Mouse (Mus musculus): ENCODE results near the gene Dtl. TPM values are rescaled to one million over a fixed set of nuclear protein-coding genes. Genes with fewer than 3 reads are reported as not detected.

The Dtl gene
- total and polyA plus RNA-seq, 2 experiments from 2014 or later: 6.6 to 7.5 TPM

- no peak for TF ChIP-seq CTCF (IDR thresholded peaks at IDR 0.05; ENCODE audit: low read depth)
- Histone ChIP-seq H3K27ac (no peak overlapping the region), H3K36me3 (ENCODE audit: insufficient read depth, low read length) (no peaks in the 10 kb centered on the region), H3K4me2 (ENCODE audit: low read depth, low read length) (no peak overlapping the region), H3K9ac (replicated peaks; ENCODE audit: low read length) (no peak overlapping the region), H3K9me3 (ENCODE audit: low read length) (no peaks in the 10 kb centered on the region), H3K4me1 (ENCODE audit: insufficient read depth, low read length) (no peaks in the 10 kb centered on the region), H3K4me3 (ENCODE audit: low read length) (no peak overlapping the region), H3K27me3 (ENCODE audit: insufficient read depth, low read length) (no peaks in the 10 kb centered on the region)
- ATAC-seq: no peak
- 92% methylated on average over 2 of the region's 2 CpGs for WGBS
- DNase-seq (ENCODE audit: low spot score): no peak
These were observed 5.7 kb downstream of the Dtl start for GRCm38 (mm10) chr1:191569625-191570024.

- TF ChIP-seq CTCF (IDR thresholded peaks at IDR 0.05; ENCODE audit: low read depth): peak; percentile 51
- ATAC-seq (no peak), DNase-seq (ENCODE audit: low spot score) (no peak)
- no peak overlapping the region for H3K27ac ChIP-seq
- WGBS: 93% methylated on average over 1 of the region's 1 CpGs
- no peaks in the 10 kb centered on the region for H3K4me1 ChIP-seq (ENCODE audit: insufficient read depth, low read length)
- H3K27me3 ChIP-seq (ENCODE audit: insufficient read depth, low read length): no peaks in the 10 kb centered on the region
- H3K4me3 ChIP-seq (ENCODE audit: low read length): no peak overlapping the region
- no peak overlapping the region for H3K9ac ChIP-seq (replicated peaks; ENCODE audit: low read length)
- no peak overlapping the region for H3K4me2 ChIP-seq (ENCODE audit: low read depth, low read length)
- H3K36me3 ChIP-seq (ENCODE audit: insufficient read depth, low read length): no peaks in the 10 kb centered on the region
- no peaks in the 10 kb centered on the region for H3K9me3 ChIP-seq (ENCODE audit: low read length)
These were observed 7.5 kb downstream of the Dtl start for GRCm38 (mm10) chr1:191567859-191568258.

- DNase-seq (ENCODE audit: low spot score): peak; percentile 70
- ATAC-seq: no peak
- no peak overlapping the region for H3K27ac ChIP-seq
These were observed 12.4 kb downstream of the Dtl start for GRCm38 (mm10) chr1:191562823-191563365.

GRCm38 (mm10) chr1:191559779-191560178, 15.6 kb downstream of the Dtl start:
- WGBS: 86% methylated on average over 5 of the region's 5 CpGs
- Histone ChIP-seq H3K4me2 (ENCODE audit: low read depth, low read length) (no peak overlapping the region), H3K9me3 (ENCODE audit: low read length) (no peaks in the 10 kb centered on the region), H3K9ac (replicated peaks; ENCODE audit: low read length) (no peak overlapping the region), H3K27ac (no peak overlapping the region), H3K27me3 (ENCODE audit: insufficient read depth, low read length) (no peaks in the 10 kb centered on the region), H3K4me3 (ENCODE audit: low read length) (no peak overlapping the region), H3K36me3 (ENCODE audit: insufficient read depth, low read length) (no peaks in the 10 kb centered on the region), H3K4me1 (ENCODE audit: insufficient read depth, low read length) (no peaks in the 10 kb centered on the region)
- DNase-seq (ENCODE audit: low spot score) (no peak), ATAC-seq (no peak)
- no peak for TF ChIP-seq CTCF (IDR thresholded peaks at IDR 0.05; ENCODE audit: low read depth)

More at GRCm38 (mm10) chr1:191562823-191563365, 12.4 kb downstream of the Dtl start:
- Histone ChIP-seq H3K4me1 (ENCODE audit: insufficient read depth, low read length) (no peaks in the 10 kb centered on the region), H3K9me3 (ENCODE audit: low read length) (no peaks in the 10 kb centered on the region), H3K36me3 (ENCODE audit: insufficient read depth, low read length) (no peaks in the 10 kb centered on the region), H3K4me3 (ENCODE audit: low read length) (no peak overlapping the region), H3K4me2 (ENCODE audit: low read depth, low read length) (no peak overlapping the region), H3K9ac (replicated peaks; ENCODE audit: low read length) (no peak overlapping the region), H3K27me3 (ENCODE audit: insufficient read depth, low read length) (no peaks in the 10 kb centered on the region)
- peak; percentile 82 for TF ChIP-seq CTCF (IDR thresholded peaks at IDR 0.05; ENCODE audit: low read depth)
- 57% methylated on average over 6 of the region's 6 CpGs for WGBS

- no peak overlapping the region for H3K27ac ChIP-seq
- no peak overlapping the region for H3K4me3 ChIP-seq (ENCODE audit: low read length)
- no peaks in the 10 kb centered on the region for H3K4me1 ChIP-seq (ENCODE audit: insufficient read depth, low read length)
- ATAC-seq (no peak), DNase-seq (ENCODE audit: low spot score) (no peak)
- no peaks in the 10 kb centered on the region for H3K36me3 ChIP-seq (ENCODE audit: insufficient read depth, low read length)
- 87% methylated on average over 8 of the region's 8 CpGs for WGBS
- no peak for TF ChIP-seq CTCF (IDR thresholded peaks at IDR 0.05; ENCODE audit: low read depth)
- H3K9ac ChIP-seq (replicated peaks; ENCODE audit: low read length): no peak overlapping the region
- no peaks in the 10 kb centered on the region for H3K27me3 ChIP-seq (ENCODE audit: insufficient read depth, low read length)
- H3K9me3 ChIP-seq (ENCODE audit: low read length): no peaks in the 10 kb centered on the region
- no peak overlapping the region for H3K4me2 ChIP-seq (ENCODE audit: low read depth, low read length)
These were observed 18.2 kb downstream of the Dtl start for GRCm38 (mm10) chr1:191557109-191557508.

- Histone ChIP-seq H3K27ac (no peak overlapping the region), H3K9me3 (ENCODE audit: low read length) (no peaks in the 10 kb centered on the region), H3K27me3 (ENCODE audit: insufficient read depth, low read length) (no peaks in the 10 kb centered on the region), H3K9ac (replicated peaks; ENCODE audit: low read length) (no peak overlapping the region), H3K4me1 (ENCODE audit: insufficient read depth, low read length) (no peaks in the 10 kb centered on the region), H3K4me2 (ENCODE audit: low read depth, low read length) (no peak overlapping the region), H3K4me3 (ENCODE audit: low read length) (no peak overlapping the region), H3K36me3 (ENCODE audit: insufficient read depth, low read length) (no peaks in the 10 kb centered on the region)
- ATAC-seq: no peak
- DNase-seq (ENCODE audit: low spot score): no peak
- TF ChIP-seq CTCF (IDR thresholded peaks at IDR 0.05; ENCODE audit: low read depth): no peak
- WGBS: 69% methylated on average over 4 of the region's 4 CpGs
These were observed 24.6 kb downstream of the Dtl start for GRCm38 (mm10) chr1:191550786-191551185.

GRCm38 (mm10) chr1:191543747-191544146, 31.6 kb downstream of the Dtl start:
- 91% methylated on average over 3 of the region's 3 CpGs for WGBS

More at GRCm38 (mm10) chr1:191543747-191544146, 31.6 kb downstream of the Dtl start:
- Histone ChIP-seq H3K4me1 (ENCODE audit: insufficient read depth, low read length) (no peaks in the 10 kb centered on the region), H3K9me3 (ENCODE audit: low read length) (no peaks in the 10 kb centered on the region), H3K27ac (no peak overlapping the region), H3K9ac (replicated peaks; ENCODE audit: low read length) (no peak overlapping the region), H3K36me3 (ENCODE audit: insufficient read depth, low read length) (no peaks in the 10 kb centered on the region), H3K27me3 (ENCODE audit: insufficient read depth, low read length) (no peaks in the 10 kb centered on the region), H3K4me3 (ENCODE audit: low read length) (no peak overlapping the region), H3K4me2 (ENCODE audit: low read depth, low read length) (no peak overlapping the region)
- TF ChIP-seq CTCF (IDR thresholded peaks at IDR 0.05; ENCODE audit: low read depth): no peak
- ATAC-seq (no peak), DNase-seq (ENCODE audit: low spot score) (no peak)

Data from hindbrain, postnatal 0 days (tissue).